Mouse (Mus musculus) CH12.LX (cell line): ENCODE measurements around the gene Tbccd1.

Source experiments
- CHD1 ChIP-seq: IDR thresholded peaks from 2 replicates; pipeline ENCODE4 v1.6.1; 2012; ENCODE audit warnings: low read depth, low read length, improper control_type of control experiment, inconsistent platforms
- POLR2A ChIP-seq: IDR thresholded peaks from 2 replicates; pipeline ENCODE4 v1.6.1; 2011; ENCODE audit warnings: low read depth, mild to moderate bottlenecking, improper control_type of control experiment, low read length
- ZC3H11A ChIP-seq: IDR thresholded peaks from 2 replicates; pipeline ENCODE4 v1.6.1; 2012; ENCODE audit warnings: low read depth, mild to moderate bottlenecking, inconsistent platforms, low read length, improper control_type of control experiment
- ZKSCAN1 ChIP-seq: IDR thresholded peaks from 2 replicates; pipeline ENCODE4 v1.6.1; 2012; ENCODE audit warnings: low read depth, inconsistent platforms, low read length, improper control_type of control experiment, borderline replicate concordance

- TF ChIP-seq ZC3H11A (no peak), ZKSCAN1 (no peak), POLR2A (no peak), CHD1 (no peak)
Measured at GRCm38 (mm10) chr16:22789908-22790367, 67.5 kb downstream of the Tbccd1 start.
